Mouse (Mus musculus) embryonic fibroblast, embryonic 13.5 days (primary cell): ENCODE results near the gene Mamdc2. TPM values are rescaled to one million over a fixed set of nuclear protein-coding genes. Genes with fewer than 3 reads are reported as not detected.

ENCODE experiments used
- H3K27ac ChIP-seq: 2 replicates; pipeline ENCODE4 v1.5.1; 2012; ENCODE audit warnings: low read length, control low read depth, inconsistent platforms; ENCODE audit not compliant: insufficient read depth
- H3K4me1 ChIP-seq: 2 replicates; pipeline ENCODE4 v1.6.1; 2011; ENCODE audit warnings: low read length; ENCODE audit not compliant: control insufficient read depth, insufficient read depth
- H3K4me3 ChIP-seq: 2 replicates; pipeline ENCODE4 v1.5.1; 2011; ENCODE audit warnings: mild to moderate bottlenecking, control low read depth, low read length; ENCODE audit not compliant: insufficient read depth
- CTCF ChIP-seq: IDR thresholded peaks from 2 replicates; pipeline ENCODE4 v1.5.1; 2011; ENCODE audit warnings: mild to moderate bottlenecking, control low read depth, low read length, moderate library complexity, borderline replicate concordance; ENCODE audit not compliant: insufficient read depth
- POLR2A ChIP-seq: IDR thresholded peaks from 2 replicates; pipeline ENCODE4 v1.6.1; 2011; ENCODE audit warnings: low read depth, mild to moderate bottlenecking, control low read depth, low read length, moderate library complexity
- polyA plus RNA-seq: library from polyadenylated mRNA; stranded (reverse); fragments of >200 nt; gene quantifications from 2 replicates; pipeline ENCODE4 v1.2.4, GENCODE M21; 2011; ENCODE audit warnings: low read depth; ENCODE audit not compliant: missing spikeins, insufficient read length

The Mamdc2 gene
- polyA plus RNA-seq, 1 experiment = 21.7 TPM

DNA sequence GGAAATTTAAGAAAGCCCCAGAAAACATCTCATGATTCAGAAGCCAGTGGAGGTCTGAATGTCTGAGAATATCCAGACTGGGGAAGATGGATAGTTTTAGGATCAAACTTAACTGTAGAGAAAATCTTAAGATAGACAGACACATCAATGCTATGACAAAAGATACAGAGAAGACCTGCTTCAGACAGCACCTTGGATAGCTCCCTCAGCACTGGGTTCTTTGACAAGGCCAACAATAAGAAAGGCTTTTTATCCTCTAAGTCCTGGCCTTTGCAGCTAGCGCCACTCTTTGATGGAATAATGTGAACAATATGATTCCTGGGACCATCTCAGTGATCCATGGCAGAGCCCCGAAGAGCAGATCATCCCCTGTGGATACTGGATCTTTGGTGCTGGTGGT, 52.3 kb downstream of the Mamdc2 start:
- H3K4me3 ChIP-seq = no peak overlapping the region
- TF ChIP-seq CTCF (no peak), POLR2A (no peak)
- no peaks in the 10 kb centered on the region for H3K4me1 ChIP-seq
- no peak overlapping the region for H3K27ac ChIP-seq

DNA sequence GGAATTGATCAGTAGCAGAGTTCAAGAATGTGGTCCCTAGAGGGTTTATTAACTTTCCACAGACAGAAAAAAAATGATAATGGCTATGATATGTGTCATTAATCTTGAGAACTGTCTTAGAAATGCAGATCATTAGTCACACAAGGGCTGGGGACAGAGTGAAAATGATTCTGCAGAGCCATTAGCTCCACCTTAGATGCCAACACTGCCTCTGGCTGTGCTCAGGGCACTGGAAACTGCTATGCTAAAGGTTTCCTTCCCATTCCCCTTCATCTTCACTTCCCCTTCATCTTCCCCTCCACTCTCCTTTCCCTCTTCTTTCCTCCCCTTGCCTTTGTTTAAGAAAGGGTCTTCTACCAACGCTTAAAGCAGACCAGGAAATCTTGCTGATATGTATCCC, 53.6 kb downstream of the Mamdc2 start:
- no peak overlapping the region for H3K27ac ChIP-seq
- TF ChIP-seq CTCF (no peak), POLR2A (no peak)
- no peaks in the 10 kb centered on the region for H3K4me1 ChIP-seq
- H3K4me3 ChIP-seq = no peak overlapping the region

DNA sequence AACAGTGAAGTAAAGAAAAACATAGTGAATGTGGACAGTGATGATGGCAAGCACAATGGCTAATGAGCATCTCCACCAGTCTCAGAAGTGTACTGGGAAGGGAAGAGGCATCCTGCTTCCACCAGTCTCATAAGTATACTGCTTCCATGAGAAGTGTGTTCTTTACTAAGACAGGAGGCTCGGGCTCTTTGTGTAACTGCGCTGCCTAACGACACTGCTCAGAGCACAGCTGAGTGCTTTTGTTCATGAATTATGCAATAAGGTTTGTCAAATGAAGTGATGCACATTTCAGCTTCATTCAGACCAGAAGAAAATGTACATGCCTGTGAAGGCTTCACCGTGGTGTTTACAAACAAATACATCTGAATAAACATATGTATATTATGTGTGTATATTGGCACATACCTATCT, 59.4 kb downstream of the Mamdc2 start:
- TF ChIP-seq POLR2A (no peak), CTCF (no peak)
- H3K4me3 ChIP-seq = no peak overlapping the region
- H3K4me1 ChIP-seq = peaks cover 5% of the 10 kb centered on the region; the same call in 1 of the 2 replicates

DNA sequence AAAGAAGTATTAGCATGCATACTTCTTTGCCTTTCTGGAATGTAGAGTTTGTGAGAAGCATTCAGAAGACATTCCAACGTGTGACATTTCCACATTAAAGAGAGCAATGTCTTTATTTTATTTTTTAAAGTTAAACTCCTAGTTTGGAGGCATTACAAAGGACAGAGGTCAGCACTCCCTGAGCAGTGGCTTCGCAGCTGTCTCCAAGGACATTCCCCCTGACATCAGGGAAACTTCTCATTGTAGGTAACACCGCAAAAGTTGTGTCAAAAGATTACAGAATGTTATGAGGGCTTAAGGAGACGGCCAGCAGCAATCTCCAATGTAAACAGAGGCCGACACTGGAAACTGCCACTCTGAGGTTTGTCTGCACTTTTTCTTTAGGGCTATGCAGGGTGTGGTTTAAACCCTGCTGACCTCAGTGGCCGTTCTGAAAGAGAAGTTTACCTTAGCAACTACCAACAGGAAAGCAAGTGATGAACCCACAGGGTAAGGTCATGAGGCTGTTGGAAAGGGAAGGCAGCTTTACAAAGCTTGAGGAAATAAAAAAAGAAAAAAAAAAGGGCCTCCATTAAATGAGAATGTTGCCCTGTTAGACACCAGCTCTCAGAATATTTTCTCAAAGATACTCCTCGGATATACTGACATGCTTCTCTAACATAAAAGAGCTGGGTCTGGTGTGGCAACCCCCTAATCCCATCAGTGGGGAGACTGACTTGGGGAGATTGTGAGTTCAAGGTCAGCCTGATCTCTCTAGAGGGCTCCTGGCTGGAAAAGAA, 60.0 kb downstream of the Mamdc2 start:
- no peak overlapping the region for H3K4me3 ChIP-seq
- TF ChIP-seq CTCF = no peak
- no peak for TF ChIP-seq POLR2A
- H3K27ac ChIP-seq = peak overlapping the region; percentile 8; the same call in 1 of the 2 replicates
- peaks cover 5% of the 10 kb centered on the region; the same call in 1 of the 2 replicates for H3K4me1 ChIP-seq

More for the DNA sequence above, 59.4 kb downstream of the Mamdc2 start:
- no peak overlapping the region for H3K27ac ChIP-seq

DNA sequence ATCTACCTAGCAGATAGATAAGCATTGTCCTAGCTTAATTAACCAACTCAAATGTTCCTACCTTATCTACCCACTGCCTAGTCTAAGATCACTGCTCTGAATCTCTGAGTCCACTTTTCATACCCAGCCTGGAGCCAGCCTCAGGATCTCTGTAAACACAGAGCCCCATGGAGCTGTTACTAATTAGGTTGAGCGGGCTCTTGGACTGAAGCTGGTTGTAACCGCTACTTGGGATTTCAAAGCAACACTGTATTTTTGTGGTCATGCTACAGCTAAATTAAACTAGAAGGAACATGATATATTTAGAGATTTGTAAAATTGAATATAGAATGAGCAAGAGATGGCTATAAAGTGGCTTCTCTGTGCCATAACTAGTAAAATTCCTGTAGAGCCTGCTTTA, 65.8 kb downstream of the Mamdc2 start:
- no peak overlapping the region for H3K27ac ChIP-seq
- H3K4me1 ChIP-seq = peaks cover 2% of the 10 kb centered on the region; the same call in 1 of the 2 replicates
- TF ChIP-seq POLR2A = no peak
- TF ChIP-seq CTCF = no peak
- H3K4me3 ChIP-seq = no peak overlapping the region

DNA sequence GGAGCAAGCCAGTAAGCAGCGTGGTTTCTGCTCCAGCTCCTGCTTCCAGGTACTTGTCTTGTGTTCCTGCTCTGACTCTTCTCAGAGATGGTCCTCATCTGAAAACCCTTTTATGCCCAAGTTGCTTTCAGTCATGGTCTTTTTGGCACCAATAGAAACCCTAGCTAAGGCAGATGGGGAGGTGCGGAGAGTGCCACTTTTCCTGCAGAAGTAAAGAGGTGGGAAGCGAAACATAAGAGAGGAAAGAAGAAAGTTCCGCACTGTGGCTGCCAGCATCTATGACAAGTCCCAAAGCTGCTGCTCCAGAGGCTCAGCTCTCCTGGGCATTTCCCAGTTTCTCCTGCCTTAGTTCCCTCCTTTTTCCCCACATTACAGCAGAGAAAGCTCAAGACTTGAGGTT, 67.3 kb downstream of the Mamdc2 start:
- peaks cover 2% of the 10 kb centered on the region; the same call in 1 of the 2 replicates for H3K4me1 ChIP-seq
- H3K27ac ChIP-seq = no peak overlapping the region
- no peak for TF ChIP-seq CTCF
- no peak for TF ChIP-seq POLR2A
- no peak overlapping the region for H3K4me3 ChIP-seq

DNA sequence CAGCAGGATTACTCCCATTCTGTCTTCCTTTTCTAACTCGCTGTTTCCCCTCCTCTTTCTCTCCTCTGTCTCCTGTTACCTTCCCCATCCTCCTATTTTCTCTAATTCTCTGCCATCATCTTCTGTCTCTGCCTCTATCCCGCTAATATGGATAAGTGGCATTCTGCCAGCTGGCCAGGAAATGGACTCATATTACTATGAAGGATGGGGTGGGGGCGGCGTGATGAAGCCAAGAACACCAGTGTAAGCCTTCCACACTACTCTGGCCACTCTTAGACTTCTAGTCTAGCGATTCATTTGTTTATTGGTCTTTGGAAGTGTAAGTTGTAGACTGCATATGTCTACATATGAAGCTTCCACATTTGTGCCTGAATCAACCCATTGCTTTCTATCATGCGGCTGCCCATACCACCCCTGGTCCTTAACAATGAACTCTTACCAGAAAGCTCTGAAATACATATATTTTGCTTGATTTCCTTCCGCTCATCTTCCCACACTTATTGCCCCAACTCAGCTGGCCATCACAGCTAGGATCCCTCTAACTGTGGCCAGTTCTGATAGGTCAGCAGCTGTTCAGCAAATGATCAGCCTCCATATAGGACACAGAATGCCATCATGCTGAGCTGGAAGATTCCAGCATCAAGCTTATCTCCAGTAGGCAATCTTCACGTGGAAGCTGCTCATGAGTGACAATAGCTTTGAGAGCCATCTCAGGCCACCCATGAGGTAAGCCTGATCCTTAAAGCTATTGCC, 68.3 kb downstream of the Mamdc2 start:
- H3K4me1 ChIP-seq = peaks cover 2% of the 10 kb centered on the region; the same call in 1 of the 2 replicates
- TF ChIP-seq POLR2A (no peak), CTCF (no peak)
- no peak overlapping the region for H3K4me3 ChIP-seq
- H3K27ac ChIP-seq = no peak overlapping the region

DNA sequence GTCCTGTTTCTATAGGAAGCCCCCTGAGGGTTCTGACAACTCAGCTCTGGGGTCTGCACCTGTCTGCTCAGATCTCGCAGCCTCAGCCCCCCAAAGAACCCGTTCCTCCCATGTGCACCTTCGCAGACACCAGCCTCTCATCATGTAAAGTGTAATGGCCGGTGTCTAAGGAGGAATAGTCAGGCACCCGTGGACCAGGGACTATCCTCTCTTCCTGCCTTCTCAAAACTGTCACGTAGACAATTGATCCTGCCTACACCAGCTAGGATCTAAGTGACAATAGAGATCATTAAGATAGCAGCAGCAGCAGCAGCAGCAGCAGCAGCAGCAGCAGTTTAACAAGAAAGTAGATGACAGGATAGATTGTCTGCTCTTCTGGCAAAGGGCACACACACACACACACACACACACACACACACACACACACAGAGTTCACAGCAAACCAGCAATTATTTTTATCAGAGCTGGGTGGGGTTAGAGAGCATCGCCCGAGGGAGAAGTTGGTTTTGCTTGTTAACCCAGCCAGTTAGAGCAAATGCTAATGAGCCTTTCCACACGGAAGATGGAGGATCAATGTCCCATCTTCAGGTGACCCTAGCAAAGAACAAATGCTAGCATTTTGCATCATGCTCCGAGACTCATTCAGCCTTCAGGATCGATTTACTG, 71.6 kb downstream of the Mamdc2 start:
- Histone ChIP-seq H3K4me3 (no peak overlapping the region), H3K4me1 (peaks cover 6% of the 10 kb centered on the region; the same call in 1 of the 2 replicates), H3K27ac (no peak overlapping the region)
- TF ChIP-seq POLR2A (no peak), CTCF (no peak)

DNA sequence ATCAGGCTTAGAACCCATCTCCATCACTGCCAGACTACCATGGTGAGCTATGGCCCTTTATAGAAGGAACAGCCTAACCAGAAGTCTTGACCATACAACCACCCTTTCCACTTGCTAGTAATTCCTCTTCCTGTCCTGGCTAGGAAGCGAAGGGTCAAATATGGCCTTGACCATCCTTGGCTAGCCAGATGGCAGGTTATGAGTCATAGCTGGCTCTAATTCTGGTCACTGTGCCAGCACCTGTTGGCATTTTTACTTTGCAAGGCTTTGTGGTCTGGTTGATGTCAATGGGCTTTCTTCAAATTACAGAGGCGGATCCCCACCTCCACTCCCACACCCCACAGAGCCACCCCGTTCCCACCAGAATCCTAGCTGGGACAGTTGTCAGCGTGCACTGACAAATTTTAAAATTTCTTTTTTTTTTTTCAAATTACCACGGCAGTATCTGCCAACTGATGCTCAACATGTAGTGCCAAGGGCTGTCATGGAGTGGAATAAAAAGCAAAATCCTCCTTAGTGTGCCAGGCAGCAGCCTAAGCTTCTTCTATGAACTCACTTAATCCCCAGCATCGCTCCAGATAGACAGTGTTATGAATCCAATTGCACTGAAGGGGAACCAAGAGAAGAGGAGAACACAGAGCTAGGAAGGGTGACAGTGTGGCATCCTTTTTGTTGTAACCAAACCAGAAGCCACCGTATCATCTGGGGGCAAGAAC, 73.1 kb downstream of the Mamdc2 start:
- Histone ChIP-seq H3K4me3 (no peak overlapping the region), H3K4me1 (peaks cover 5% of the 10 kb centered on the region; the same call in 1 of the 2 replicates), H3K27ac (no peak overlapping the region)
- no peak for TF ChIP-seq CTCF
- TF ChIP-seq POLR2A = no peak
